Mouse (Mus musculus) urinary bladder, postnatal 10 days (tissue): ENCODE results near the gene Tmem160.

ENCODE experiments used
- DNase-seq: peaks from one replicate; pipeline ENCODE4 v3.0.0; 2022; ENCODE audit warnings: low spot score

Tmem160 gene

DNA sequence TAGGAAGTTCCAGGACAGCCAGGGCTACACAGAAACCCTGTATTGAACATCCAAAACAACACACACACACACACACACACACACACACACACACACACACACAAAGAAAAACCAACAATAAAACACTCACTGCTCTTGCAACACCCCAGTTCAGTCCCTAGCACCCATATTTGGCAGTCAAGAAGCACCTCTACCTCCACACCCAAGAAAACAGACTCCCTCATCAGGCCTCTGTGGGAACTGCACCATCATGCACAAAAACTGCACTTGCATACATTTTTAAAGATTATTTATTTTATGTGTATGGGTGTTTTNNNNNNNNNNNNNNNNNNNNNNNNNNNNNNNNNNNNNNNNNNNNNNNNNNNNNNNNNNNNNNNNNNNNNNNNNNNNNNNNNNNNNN lies 11.3 kb upstream of the Tmem160 start:
- no peak for DNase-seq

DNA sequence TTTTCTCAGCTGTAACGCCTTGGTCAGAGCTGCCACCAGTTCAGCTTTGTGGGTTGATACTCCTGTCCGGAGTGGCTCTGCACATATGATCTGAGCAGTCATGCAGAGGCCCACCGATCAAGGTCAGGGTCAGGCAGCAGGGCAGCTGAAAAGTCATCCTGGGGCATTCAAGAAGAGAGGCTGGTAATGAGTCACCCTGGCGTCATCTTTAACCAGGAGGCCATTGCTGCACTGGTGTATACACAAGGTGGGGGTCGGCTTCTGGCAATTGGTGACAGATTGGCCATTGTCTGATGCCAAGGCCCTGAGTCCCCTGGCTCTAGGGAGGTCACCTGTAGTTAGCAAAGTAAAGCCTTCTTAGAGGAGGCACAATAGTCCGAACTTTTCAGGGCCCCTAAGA lies 923 bp upstream of the Tmem160 start:
- DNase-seq, result no peak

GRCm38 (mm10) chr7:16453118-16453711 lies 636 bp downstream of the Tmem160 start:
- DNase-seq, result no peak

DNA sequence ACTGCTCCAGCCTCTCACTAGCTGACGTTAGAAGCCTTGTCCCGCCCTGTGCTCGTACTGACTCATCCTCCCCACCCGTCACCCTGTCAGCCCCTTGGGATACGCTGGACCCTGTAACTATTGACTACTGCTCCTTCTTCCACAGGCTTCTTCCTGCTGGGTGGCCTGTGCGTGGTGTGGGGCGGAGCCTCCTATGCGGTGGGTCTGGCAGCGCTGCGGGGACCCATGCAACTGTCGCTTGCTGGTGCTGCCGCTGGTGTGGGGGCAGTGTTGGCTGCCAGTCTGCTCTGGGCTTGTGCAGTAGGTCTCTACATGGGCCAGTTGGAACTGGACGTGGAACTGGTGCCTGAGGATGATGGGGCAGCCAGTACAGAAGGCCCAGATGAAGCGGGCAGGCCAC lies 2.4 kb downstream of the Tmem160 start:
- no peak for DNase-seq

GRCm38 (mm10) chr7:16456289-16456688 lies 3.7 kb downstream of the Tmem160 start:
- no peak for DNase-seq

GRCm38 (mm10) chr7:16460566-16460965 lies 8.0 kb downstream of the Tmem160 start:
- DNase-seq, result no peak

- DNase-seq, result no peak
Observed at GRCm38 (mm10) chr7:16461151-16461550, 8.6 kb downstream of the Tmem160 start.

DNA sequence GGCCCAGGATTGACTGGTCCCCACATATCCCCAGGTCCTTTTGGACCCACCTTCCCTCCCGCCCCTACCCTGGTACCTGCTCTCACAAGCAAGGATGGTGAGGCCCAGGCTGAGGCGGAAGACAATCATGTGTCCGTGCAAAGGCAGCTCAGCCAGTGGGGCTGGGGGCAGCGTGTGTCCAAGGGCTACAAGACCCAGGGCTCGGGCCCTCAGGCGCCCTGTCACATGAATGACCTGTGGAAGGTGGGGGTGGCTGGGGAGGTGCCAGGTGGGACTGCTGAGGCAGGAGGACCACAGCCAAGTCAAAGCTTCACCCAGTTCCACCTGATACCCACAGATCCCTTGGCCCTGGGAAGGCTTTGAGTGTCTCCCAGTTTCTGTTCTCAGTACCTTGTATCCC lies 9.1 kb downstream of the Tmem160 start:
- no peak for DNase-seq

- peak; percentile 65 for DNase-seq
Observed at GRCm38 (mm10) chr7:16463214-16463613, 10.6 kb downstream of the Tmem160 start.

GRCm38 (mm10) chr7:16465160-16465559 lies 12.6 kb downstream of the Tmem160 start:
- DNase-seq, result no peak

GRCm38 (mm10) chr7:16465568-16465967 lies 13.0 kb downstream of the Tmem160 start:
- no peak for DNase-seq

- no peak for DNase-seq
Observed at GRCm38 (mm10) chr7:16466565-16466964, 14.0 kb downstream of the Tmem160 start.

GRCm38 (mm10) chr7:16468115-16468514 lies 15.5 kb downstream of the Tmem160 start:
- DNase-seq, result no peak

DNA sequence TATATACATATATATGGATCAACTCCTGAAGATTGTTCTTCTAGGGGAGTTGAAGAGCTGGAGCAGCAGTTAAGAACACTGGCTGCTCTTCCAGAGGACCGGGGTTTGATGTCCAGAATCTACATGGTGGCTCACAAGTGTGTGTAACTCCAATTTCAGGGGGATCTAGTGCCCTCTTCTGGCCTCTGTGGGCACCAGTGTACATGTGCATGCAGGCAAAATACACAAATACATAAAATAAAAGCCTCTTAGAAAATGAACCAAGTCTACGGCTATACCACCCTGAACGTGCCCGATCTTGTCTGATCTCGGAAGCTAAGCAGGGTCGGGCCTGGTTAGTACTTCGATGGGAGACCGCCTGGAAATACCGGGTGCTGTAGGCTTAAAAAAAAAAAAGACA lies 19.0 kb downstream of the Tmem160 start:
- no peak for DNase-seq

GRCm38 (mm10) chr7:16472116-16472709 lies 19.6 kb downstream of the Tmem160 start:
- no peak for DNase-seq

GRCm38 (mm10) chr7:16473847-16474246 lies 21.3 kb downstream of the Tmem160 start:
- no peak for DNase-seq

GRCm38 (mm10) chr7:16474445-16474844 lies 21.9 kb downstream of the Tmem160 start:
- DNase-seq, result no peak

GRCm38 (mm10) chr7:16475321-16475720 lies 22.7 kb downstream of the Tmem160 start:
- no peak for DNase-seq

- no peak for DNase-seq
Observed at GRCm38 (mm10) chr7:16475764-16476599, 23.4 kb downstream of the Tmem160 start.

DNA sequence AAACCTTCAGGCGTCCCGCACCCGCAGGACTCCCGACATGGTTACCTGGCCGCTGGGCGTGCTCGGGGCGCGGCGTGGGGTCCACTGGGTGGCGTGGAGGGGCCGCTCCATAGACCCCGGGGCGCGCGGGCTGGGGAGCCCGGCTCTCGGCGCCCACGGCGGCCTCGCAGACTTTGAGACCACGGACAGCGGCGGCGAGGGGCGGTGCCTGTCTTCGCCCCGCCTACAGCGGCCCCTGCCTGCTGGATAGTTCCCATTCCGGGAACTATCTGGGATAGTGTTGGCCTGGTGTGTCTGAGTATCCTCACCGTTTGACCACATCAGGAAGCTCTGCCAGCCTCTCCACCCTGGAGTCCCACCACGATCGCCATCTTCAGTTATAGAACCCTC lies 24.0 kb downstream of the Tmem160 start:
- DNase-seq, result no peak

- DNase-seq, result no peak
Observed at GRCm38 (mm10) chr7:16477628-16478027, 25.0 kb downstream of the Tmem160 start, which contains the start of gene Npas1. TSS of gene Npas1 (minus strand) at chr7:16477728.

DNA sequence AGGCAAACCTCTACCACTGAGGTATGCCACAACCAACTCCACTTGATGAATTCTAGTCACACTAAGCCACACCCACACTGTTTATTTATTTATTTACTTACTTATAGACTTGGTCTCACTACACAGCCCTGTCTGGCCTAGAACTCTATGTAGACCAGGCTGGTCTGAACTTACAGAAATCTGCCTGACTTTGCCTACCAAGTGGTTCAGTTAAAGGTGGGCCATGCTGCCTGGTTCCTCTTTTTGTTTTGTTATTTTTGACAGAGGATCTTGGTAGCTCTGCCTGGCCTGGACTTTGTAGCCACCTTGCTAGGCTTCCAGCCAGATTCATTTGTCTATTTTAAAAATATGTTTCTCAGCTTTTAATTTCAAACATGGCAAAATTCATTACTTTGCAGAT lies 36.2 kb downstream of the Tmem160 start:
- no peak for DNase-seq

GRCm38 (mm10) chr7:16489948-16490347 lies 37.4 kb downstream of the Tmem160 start:
- DNase-seq, result no peak
